Mouse (Mus musculus) spleen, postnatal 4 days (tissue): Measurements from ENCODE around the gene Gm2004.
"Not testable (repeated sequence)": the region's sequence is repeated elsewhere in the genome, so short reads cannot be mapped to it uniquely, and the experiment has no call there.

Experiments
- DNase-seq, 2 experiments: peaks; one replicate each; pipeline ENCODE4 v3.0.0; 2022; ENCODE audit warnings: low spot score in 2 of 2

The Gm2004 gene

DNA sequence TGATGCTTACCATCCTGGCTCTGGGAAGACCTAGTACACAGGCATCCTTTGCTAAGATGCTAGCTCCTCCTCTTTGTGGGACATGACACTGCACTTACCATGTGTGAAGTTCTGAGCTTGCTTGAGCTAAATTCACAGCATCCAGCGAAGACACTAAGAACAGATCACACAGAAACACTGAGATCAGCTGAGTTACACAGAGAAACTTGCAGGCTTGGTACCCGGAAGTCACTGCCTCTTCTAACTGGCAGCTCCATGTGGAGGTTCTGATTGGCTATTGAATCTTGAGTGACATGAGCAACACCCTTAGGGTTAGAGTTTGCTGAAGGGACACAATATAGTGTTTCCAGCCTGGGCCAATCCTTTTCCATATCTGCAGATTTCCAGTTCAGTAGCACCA is at the start of gene Gm2004:
Gene Gm2004, minus strand, starts transcription at position 101 of the 400 bp plus-strand sequence.
- DNase-seq, result not testable (repeated sequence)
